Mouse (Mus musculus) left cerebral cortex, adult 11 months (tissue): ENCODE data around the gene Hs1bp3.

ENCODE experiments used
- DNase-seq: peaks from one replicate; pipeline ENCODE4 v3.0.0; 2022; ENCODE audit warnings: low spot score

Gene Hs1bp3

DNA sequence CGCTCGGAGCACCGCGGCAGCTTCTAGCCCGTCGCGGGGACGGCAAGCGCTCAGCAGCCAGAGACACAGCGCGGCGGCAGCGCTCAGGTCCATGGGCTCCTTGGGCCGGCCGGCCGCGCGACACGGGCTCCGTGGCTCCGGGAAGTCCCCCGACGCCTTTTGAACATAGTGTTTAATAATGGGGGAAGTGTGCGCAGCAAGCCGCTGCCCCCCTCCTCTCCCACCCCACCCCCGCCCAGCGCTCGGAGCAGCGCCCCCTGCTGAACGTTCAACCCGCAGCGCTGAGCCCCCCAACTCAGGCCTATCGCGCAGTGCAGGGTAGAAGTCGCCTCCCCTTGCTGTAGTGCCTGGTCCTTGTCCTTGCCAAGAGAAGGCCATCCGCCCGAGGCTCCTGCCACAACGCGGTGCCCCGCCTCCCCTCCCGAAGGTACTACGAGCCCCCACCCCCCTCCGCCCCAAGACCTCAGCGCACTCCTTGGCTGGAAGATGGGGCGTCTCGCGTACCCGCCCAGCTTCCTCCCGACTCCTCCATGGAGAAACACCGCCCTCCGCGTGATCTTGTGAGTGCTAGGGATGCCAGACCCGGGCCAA lies 11.3 kb upstream of the Hs1bp3 start, which contains the start of gene Gdf7:
Gdf7 (minus strand) TSS at position 114 of the 591 bp plus-strand sequence.
- DNase-seq = no peak

GRCm38 (mm10) chr12:8305258-8305657 lies 8.0 kb upstream of the Hs1bp3 start:
- no peak for DNase-seq

DNA sequence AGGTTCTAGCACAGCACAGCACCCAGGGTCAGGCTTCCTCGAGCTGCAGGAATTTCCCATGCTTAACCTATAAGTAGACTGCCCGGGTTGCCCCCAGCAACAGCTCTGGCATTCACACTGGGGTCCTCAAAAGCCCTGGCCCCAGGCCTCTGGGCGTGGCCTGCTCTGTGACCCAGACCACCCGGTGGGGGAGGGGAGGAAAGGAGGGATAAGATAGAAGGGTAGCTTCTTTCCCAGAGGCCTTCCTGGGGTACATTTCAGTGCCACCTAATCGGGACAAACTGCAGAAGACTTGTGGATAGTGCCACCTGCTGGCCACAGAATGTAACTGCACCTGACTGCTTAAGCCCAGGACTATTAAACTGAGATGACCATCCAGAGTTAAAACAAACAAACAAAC lies 6.8 kb upstream of the Hs1bp3 start:
- DNase-seq = no peak

- DNase-seq = no peak
Measured at GRCm38 (mm10) chr12:8306910-8307309, 6.3 kb upstream of the Hs1bp3 start.

DNA sequence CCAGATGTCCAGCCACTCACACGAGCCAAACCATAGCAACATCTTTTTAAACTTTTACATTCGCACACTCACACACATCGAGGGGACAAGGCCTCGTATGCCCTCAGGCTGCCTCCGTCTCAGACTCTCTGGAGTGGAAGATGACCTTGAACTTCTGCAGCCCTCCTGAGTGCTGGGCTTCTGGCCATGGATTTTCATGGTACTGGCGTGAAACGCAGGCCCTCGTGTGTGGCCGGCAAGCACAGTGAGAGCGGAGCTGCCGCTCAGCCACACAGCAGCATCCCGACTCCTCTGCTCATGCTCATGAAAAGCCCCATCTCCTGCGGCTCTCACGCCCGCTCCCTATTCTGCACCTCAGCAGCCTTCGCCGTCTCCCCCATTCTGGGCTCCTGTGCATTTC lies 2.2 kb upstream of the Hs1bp3 start:
- DNase-seq = no peak

- DNase-seq = no peak
Measured at GRCm38 (mm10) chr12:8312266-8312665, 966 bp upstream of the Hs1bp3 start.

DNA sequence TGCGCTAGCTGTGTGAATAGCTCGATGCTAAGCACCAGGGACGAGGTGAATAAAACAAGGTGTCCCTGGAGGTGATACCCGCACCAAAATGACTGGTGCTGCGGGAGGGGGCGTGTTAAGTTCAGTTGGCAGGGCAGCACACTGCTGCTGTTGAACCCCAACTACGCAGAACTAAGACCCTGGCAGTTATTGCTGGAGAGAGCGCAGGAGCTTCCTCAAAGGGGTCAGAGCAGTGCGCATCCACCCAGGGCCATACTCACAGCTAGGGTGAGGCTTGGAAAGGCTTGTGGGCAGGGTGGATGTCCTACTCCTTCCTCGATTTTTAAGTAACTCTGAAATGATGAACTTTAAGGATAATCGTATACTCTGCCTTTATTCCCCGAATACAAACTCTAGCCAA lies 541 bp downstream of the Hs1bp3 start:
- no peak for DNase-seq

DNA sequence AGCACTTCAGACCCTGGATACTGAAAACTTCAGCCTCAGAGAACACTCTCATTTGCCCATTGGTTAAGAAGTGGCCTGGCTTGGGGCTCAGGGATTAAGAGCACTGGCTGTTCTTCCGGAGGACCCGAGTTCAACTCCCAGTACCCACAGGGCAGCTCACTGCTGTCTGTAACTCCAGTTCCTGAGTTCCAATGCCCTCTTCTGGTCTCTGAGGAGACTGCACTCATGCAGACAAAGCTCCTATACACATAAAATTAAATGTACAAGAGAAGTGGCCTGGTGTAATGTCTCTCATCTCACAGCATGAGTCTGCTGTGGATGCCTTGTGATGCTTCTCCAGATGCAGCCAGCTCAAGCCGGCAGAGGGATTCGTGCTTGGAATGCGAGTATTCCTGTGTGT lies 3.3 kb downstream of the Hs1bp3 start:
- no peak for DNase-seq

DNA sequence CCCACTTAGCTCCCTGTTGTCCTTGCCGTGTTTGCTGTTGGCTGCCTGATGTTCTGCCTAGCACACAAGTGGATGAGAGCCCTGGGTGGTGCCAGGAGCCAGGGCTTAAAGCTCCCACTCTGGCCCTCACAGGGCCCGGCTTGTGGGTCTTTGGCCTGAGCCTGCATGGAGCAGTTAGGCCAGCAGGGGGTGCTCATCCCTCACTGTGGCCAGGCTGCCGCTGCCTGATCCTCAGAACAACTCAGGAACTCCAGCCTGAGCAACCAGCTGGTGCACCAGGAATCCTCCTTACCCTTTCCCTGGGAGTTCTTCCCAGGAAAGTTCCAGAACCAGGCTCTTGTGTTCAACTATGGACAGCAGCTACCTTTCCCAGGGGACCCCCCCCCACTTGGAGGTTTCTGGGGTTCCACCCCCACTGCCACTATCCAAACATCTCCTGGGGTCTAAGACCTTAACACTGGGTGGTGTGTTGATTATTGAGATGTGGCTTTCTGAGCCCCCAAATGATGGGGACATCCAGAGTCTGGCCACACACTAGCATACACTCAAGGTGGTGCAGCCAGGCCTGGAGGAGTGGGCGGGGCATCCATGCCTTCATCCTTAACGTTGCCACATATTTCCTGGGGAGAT lies 7.0 kb downstream of the Hs1bp3 start:
- DNase-seq = peak; percentile 74

- DNase-seq = no peak
Measured at GRCm38 (mm10) chr12:8321506-8321905, 8.3 kb downstream of the Hs1bp3 start.

- no peak for DNase-seq
Measured at GRCm38 (mm10) chr12:8324086-8324485, 10.9 kb downstream of the Hs1bp3 start.

DNA sequence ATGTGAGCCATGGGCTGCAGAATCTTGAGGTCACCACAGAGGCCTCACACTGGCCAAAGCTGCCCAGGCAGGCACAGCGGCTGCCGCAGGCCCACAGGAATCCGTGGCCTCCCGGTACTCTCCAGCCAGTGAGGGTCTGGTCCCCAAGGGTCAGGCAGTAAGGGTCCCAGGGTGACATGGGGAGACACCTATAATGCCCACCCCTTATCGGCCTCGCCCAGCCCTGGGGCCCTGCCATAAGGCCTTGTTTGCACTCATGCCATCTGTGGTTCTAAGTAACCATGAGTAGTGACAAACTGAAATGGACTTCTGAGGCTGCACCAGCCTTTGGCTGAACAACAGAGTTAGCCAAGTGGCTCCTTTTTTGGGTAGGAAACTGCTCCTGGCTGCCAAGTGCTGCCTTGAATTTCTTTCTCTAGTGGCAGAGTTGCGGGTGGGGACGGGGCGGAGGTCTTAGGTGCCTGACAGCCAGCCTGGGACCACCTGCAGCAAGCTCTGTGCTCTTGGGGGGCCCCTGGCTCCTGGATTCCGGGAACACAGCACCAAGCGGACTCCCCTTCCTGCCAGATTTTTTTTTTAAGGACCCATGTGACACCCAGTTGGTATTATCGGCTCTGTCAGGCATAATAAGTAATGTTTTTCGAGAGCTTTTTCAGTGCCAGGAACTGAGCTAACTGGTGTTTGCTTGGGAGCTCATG lies 12.2 kb downstream of the Hs1bp3 start:
- no peak for DNase-seq

GRCm38 (mm10) chr12:8325943-8326522 lies 12.8 kb downstream of the Hs1bp3 start:
- DNase-seq = peak; percentile 66

DNA sequence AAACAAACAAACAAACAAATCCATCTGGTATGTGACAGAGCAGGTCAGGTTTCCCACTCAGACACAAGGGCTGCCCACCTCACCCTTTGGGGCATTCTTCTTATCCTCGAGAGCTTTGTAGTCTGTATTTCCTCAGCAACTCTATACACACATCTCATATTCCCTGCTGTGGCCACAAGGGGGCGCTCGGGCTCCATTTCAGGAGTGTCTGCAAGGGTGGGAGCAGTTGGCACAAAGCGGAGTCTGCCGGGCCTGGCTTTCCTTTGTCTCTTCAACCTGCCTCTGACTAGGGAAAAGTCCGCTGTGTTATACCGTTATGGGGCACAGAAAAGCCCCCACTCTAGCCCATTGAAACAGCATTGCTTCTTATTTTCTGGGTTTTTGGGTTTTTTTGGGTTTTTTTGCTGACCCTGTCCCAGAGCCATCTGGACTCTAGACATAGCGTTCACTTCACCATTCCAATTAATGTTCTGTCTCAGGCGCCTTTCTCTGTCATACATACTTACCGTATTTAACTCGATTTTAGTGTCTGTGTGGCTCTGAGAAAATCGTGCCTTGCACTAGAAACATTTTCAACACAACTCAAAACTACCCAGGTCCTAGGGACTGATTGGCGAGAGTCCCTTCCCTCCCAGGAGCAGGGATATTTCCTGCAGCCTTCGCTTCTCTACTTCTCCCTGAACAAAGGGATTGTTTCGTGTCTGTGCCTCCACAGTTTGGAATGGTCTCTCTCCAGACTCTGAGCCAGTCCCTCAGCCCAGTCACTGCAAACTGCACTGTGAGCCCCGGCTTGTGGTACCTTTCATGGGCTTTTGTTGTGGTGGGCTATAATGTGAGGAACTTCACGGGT lies 13.8 kb downstream of the Hs1bp3 start:
- DNase-seq = peak; percentile 90

DNA sequence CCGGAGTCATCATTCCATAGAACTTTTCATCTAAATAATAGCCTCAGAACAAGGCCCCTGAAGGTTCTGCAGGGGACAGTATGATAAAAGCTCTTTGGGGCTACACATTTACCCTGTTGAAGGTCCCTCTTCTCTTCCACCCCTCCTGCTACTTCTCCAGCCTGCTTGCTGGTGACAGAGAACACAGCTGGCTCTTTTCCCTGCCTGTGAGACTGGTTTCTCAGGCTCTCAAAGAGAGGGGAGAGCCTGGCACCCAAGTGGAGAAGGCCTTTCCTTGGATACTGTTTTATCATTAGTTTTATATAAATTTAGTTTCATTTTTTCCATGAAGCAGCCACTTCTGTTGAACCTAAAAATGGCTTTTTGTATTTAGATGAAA lies 14.4 kb downstream of the Hs1bp3 start:
- DNase-seq = no peak

GRCm38 (mm10) chr12:8329236-8329635 lies 16.0 kb downstream of the Hs1bp3 start:
- DNase-seq = no peak

DNA sequence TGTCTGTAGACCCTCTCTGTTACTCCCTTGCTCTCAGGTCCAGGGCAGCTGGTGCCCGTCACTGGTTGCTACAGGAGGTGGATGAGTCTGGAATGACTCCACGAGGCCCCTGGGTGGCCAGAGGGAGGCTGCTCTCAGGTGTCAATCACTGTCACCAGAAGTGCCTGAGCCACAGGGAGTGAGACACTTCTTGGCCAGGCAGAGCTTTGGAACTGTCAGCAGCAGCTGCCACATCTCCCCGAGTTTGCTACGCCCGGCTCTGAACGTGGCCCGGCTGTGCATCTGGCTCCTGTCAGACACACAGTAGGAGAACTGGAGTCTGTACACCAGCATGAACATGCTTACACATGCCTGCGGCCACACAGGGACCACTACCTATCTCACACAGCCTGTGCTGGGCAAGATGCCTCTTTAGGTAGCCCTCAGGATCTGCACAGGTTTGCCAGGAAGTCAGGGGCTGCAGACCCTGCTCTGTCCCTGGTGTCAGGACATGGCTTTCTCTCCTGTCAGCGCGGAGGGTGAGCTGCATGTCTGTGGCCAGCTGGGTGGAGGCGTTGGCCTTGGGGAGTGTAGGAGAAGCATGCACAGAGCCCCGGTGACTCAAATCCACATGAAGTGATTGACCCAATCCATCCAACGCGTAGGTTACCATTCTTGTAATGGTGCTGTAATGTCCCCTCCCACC lies 18.4 kb downstream of the Hs1bp3 start:
- DNase-seq = no peak

GRCm38 (mm10) chr12:8332174-8332542 lies 18.9 kb downstream of the Hs1bp3 start:
- no peak for DNase-seq

GRCm38 (mm10) chr12:8333617-8334016 lies 20.4 kb downstream of the Hs1bp3 start:
- no peak for DNase-seq

DNA sequence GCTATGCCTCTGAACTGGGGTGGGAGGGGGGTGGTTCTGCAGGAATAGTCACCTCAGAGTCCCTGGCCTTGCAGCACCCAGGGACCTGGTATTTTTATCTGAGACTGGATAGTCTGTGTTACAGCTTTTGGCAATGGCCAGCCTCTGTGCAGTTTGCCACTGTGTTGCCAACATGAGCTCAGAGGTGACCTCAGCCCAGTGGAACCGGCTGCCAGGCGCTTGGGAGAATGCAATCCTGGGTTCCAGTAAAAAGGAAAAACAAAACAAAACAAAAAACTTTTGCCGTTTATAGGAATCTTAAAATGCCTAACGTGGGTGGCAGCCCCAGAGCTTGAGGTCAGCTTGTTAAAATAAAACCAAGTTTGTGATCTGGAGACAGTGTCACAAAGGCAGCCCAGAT lies 21.0 kb downstream of the Hs1bp3 start:
- DNase-seq = no peak

GRCm38 (mm10) chr12:8335503-8335902 lies 22.3 kb downstream of the Hs1bp3 start:
- no peak for DNase-seq
